In genomic region chr13:19854629-19855333, GRCm38 (mm10) we compare ENCODE assay signal across 19 mouse cellular contexts. TPM values are rescaled to one million over a fixed set of nuclear protein-coding genes. Genes with fewer than 3 reads are reported as not detected.
DNase-seq lines count a peak whose midpoint lies in the region; ATAC-seq lines count a peak whose summit lies in the region.
"Had no signal": no experiment of that assay in that cellular context is flagged by ENCODE, and none has a peak within 500 bp of the region (broad histone marks: within the 10 kb centered on the region; RNA-seq: fewer than 3 reads in every experiment).

No protein-coding gene starts in this region.

- no peaks in the 10 kb centered on the region for H3K36me3 ChIP-seq in midbrain, embryonic 13.5 days
- H3K36me3 ChIP-seq: heart, embryonic 13.5 days; midbrain, embryonic 12.5 days; neural tube, embryonic 15.5 days; stomach, embryonic 15.5 days had no signal

- H3K27ac ChIP-seq in midbrain, embryonic 13.5 days, result no peak overlapping the region
- H3K27ac ChIP-seq: forebrain, embryonic 13.5 days; gastrocnemius, adult 2 months; heart, embryonic 13.5 days; midbrain, embryonic 12.5 days; neural tube, embryonic 15.5 days; stomach, embryonic 15.5 days had no signal

- H3K9me3 ChIP-seq in midbrain, embryonic 13.5 days, result no peaks in the 10 kb centered on the region
- H3K9me3 ChIP-seq: forebrain, embryonic 13.5 days; heart, embryonic 13.5 days; midbrain, embryonic 12.5 days; neural tube, embryonic 15.5 days; stomach, embryonic 15.5 days had no signal

- peaks cover 66% of the 10 kb centered on the region for H3K27me3 ChIP-seq in midbrain, embryonic 13.5 days
- H3K27me3 ChIP-seq: forebrain, embryonic 13.5 days; heart, embryonic 13.5 days; stomach, embryonic 15.5 days had no signal

- no peak for ATAC-seq in CD4-positive, CD25-positive, alpha-beta regulatory T cell, adult 4 months
- peak; percentile 70; the same call in 1 of the 2 replicates for ATAC-seq in megakaryocyte-erythroid progenitor cell, adult 5-6 weeks (replicated peaks; ENCODE audit: low FRiP score, low TSS enrichment, poor library complexity, severe bottlenecking)
- no peak for ATAC-seq in midbrain, embryonic 13.5 days
- ATAC-seq: forebrain, embryonic 13.5 days had no signal

- H3K9ac ChIP-seq in midbrain, embryonic 13.5 days (replicated peaks), result no peak overlapping the region
- H3K9ac ChIP-seq: forebrain, embryonic 13.5 days; heart, embryonic 13.5 days; midbrain, embryonic 12.5 days; neural tube, embryonic 15.5 days; stomach, embryonic 15.5 days had no signal

- no peak overlapping the region for H3K4me2 ChIP-seq in midbrain, embryonic 13.5 days (replicated peaks)
- H3K4me2 ChIP-seq: forebrain, embryonic 13.5 days; heart, embryonic 13.5 days; midbrain, embryonic 12.5 days; neural tube, embryonic 15.5 days; stomach, embryonic 15.5 days had no signal

- 83% methylated on average over 9 of the region's 9 CpGs for WGBS in midbrain, embryonic 13.5 days

- no peaks in the 10 kb centered on the region for H3K4me1 ChIP-seq in midbrain, embryonic 13.5 days (replicated peaks)
- H3K4me1 ChIP-seq: forebrain, embryonic 13.5 days; heart, embryonic 13.5 days; midbrain, embryonic 12.5 days; neural tube, embryonic 15.5 days; stomach, embryonic 15.5 days had no signal

- no peak overlapping the region for H3K4me3 ChIP-seq in midbrain, embryonic 13.5 days (replicated peaks)
- H3K4me3 ChIP-seq: forebrain, embryonic 13.5 days; gastrocnemius, adult 2 months; heart, embryonic 13.5 days; midbrain, embryonic 12.5 days; neural tube, embryonic 15.5 days; stomach, embryonic 15.5 days had no signal

- DNase-seq in CD4-positive, CD25-positive, alpha-beta regulatory T cell, adult 2 months (ENCODE audit: low read depth, low spot score), result peak; percentile 7
- peak; percentile 1 for DNase-seq in 3134 (ENCODE audit: extremely low read depth, insufficient read length, low spot score)
- DNase-seq in fibroblast of lung, adult 2 months (ENCODE audit: low read depth), result peak; percentile 34
- no peak for DNase-seq in ovary, postnatal 36 days (ENCODE audit: low spot score)
- DNase-seq in spleen, adult 18-20 months, result no peak
- DNase-seq: adrenal gland, postnatal 36 days; cerebellum, adult 9-10 months; gastrocnemius, adult 2 months; layer of hippocampus, postnatal 36 days; liver; right cerebral cortex, postnatal 14 days had no signal

RNA-seq across cellular contexts. Expression of gene Gpr141, which starts 30.7 kb away (rescaled TPM):
- not detected for polyA plus RNA-seq in CD4-positive, CD25-positive, alpha-beta regulatory T cell, adult 4 months (2017; shearing (Covaris generic))
- 1.4 TPM in 1 of 2 replicates, not detected in the other for total RNA-seq in megakaryocyte-erythroid progenitor cell, adult 5-6 weeks (2014; fragmentation: Nextera tagmentation)
- total RNA-seq in megakaryocyte-erythroid progenitor cell, adult 5-6 weeks (2017), result 0.27 and 1.0 TPM in 2 replicates
- polyA plus RNA-seq in midbrain, embryonic 13.5 days (2015; fragmentation: Nextera tagmentation; extraction: Ambion mirVana), result not detected in 2 replicates
- total RNA-seq: gastrocnemius, adult 2 months; layer of hippocampus, postnatal 36 days had no signal
- polyA plus RNA-seq: forebrain, embryonic 13.5 days; midbrain, embryonic 12.5 days had no signal

Comparison
In these comparisons a context has a peak if more than half of its experiments do, and no peak if none do; other contexts are left out.
1. DNase-seq: peak in CD4-positive, CD25-positive, alpha-beta regulatory T cell, adult 2 months (single experiment), 3134 (single experiment) and fibroblast of lung, adult 2 months (single experiment); none in ovary, postnatal 36 days (single experiment) and spleen, adult 18-20 months (0 of 2).